Mouse (Mus musculus) bone marrow, adult 2 months (tissue): ENCODE measurements around the gene Kank1.

Source experiments
- CTCF ChIP-seq: fragments of 200-500 bp; IDR thresholded peaks from 2 replicates; pipeline ENCODE4 v1.5.1; 2011; ENCODE audit warnings: low read length, control low read depth; ENCODE audit not compliant: control insufficient read depth, insufficient read depth
- POLR2A ChIP-seq: fragments of 200-500 bp; IDR thresholded peaks from 2 replicates; pipeline ENCODE4 v1.6.1; 2011; ENCODE audit warnings: low read depth, mild to moderate bottlenecking, control low read depth, low read length, borderline replicate concordance; ENCODE audit not compliant: control insufficient read depth

DNA sequence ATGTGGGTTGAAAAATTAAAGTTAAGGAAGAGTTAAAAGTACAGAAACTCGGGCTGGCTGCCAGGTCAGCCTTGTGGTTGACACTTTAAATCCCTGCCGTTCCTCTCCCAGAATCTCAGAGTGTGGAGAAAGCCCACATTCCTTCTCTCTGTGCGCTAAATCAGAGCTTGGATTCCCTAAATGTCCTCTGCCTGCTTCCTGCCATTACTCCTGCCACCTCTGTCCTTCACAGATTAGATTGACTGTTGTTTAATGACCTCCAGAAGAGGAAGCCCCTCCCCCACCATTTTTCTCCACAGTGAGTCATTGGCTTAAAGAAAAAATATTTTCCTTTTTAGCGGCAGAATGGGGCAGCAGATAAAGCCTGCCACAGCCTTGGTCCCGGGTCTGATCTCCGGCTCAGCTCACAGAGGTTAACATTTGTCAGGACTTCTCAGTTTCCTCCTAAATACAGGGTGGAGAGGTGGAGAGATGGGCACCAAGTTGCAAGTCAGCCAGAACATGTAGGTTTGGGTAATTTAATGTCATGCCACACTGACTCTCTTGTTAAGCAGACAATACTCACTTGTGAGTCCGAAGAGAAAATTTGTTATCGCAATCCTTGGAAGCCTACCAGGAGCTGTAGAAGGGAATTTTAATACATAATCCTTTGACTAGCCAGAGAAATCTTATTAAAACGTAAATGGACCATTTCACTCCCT lies 162.9 kb downstream of the Kank1 start:
- TF ChIP-seq CTCF = no peak
- no peak for TF ChIP-seq POLR2A
